Mouse (Mus musculus) C2C12 (cell line): Measurements from ENCODE around the gene Btaf1. TPM values are rescaled to one million over a fixed set of nuclear protein-coding genes. Genes with fewer than 3 reads are reported as not detected.

Source experiments
- H3K27me3 ChIP-seq: one replicate; pipeline ENCODE4 v1.6.1; 2011; ENCODE audit not compliant: control insufficient read depth, insufficient read depth, insufficient read length
- H3K36me3 ChIP-seq: one replicate; pipeline ENCODE4 v1.6.1; 2011; ENCODE audit not compliant: control insufficient read depth, insufficient read depth
- H3K4me3 ChIP-seq: one replicate; pipeline ENCODE4 v1.5.1; 2011; ENCODE audit warnings: mild to moderate bottlenecking, control low read depth; ENCODE audit not compliant: poor library complexity, insufficient read depth, severe bottlenecking
- H3K79me2 ChIP-seq: one replicate; pipeline ENCODE4 v1.6.1; 2011; ENCODE audit not compliant: control insufficient read depth, insufficient read depth
- H3K79me3 ChIP-seq: one replicate; pipeline ENCODE4 v1.6.1; 2011; ENCODE audit warnings: low read depth, control low read depth
- H3ac ChIP-seq: one replicate; pipeline ENCODE3; 2011; ENCODE audit warnings: low read depth; ENCODE audit not compliant: control insufficient read depth, insufficient read length
- CEBPB ChIP-seq: IDR thresholded peaks from one replicate; pipeline ENCODE4 v1.6.1; 2011; ENCODE audit warnings: low read depth, mild to moderate bottlenecking, control low read depth, moderate library complexity
- CTCF ChIP-seq: IDR thresholded peaks from one replicate; pipeline ENCODE4 v1.5.1; 2011; ENCODE audit not compliant: control insufficient read depth, insufficient read depth, insufficient read length
- FOSL1 ChIP-seq: IDR thresholded peaks from one replicate; pipeline ENCODE4 v1.8.0; 2011; ENCODE audit warnings: mild to moderate bottlenecking, low read length; ENCODE audit not compliant: poor library complexity, insufficient read depth, severe bottlenecking
- MAX ChIP-seq: IDR thresholded peaks from one replicate; pipeline ENCODE4 v1.6.1; 2011; ENCODE audit warnings: mild to moderate bottlenecking, control low read depth
- MYOD1 ChIP-seq: IDR thresholded peaks from one replicate; pipeline ENCODE4 v1.6.1; 2011; ENCODE audit warnings: low read depth; ENCODE audit not compliant: control insufficient read depth, insufficient read length
- MYOG ChIP-seq: IDR thresholded peaks from one replicate; pipeline ENCODE4 v1.6.1; 2011; ENCODE audit not compliant: control insufficient read depth, insufficient read length; ENCODE audit errors: extremely low read depth
- USF1 ChIP-seq: IDR thresholded peaks from one replicate; pipeline ENCODE4 v1.6.1; 2011; ENCODE audit warnings: low read depth, mild to moderate bottlenecking, control low read depth, moderate library complexity
- polyA plus RNA-seq: library from polyadenylated mRNA; unstranded; fragments of >200 nt; fragmentation: generic; extraction: Trizol; gene quantifications from one replicate; pipeline ENCODE4 v1.2.1, GENCODE M21; 2012; ENCODE audit warnings: missing spikeins

Gene Btaf1
- polyA plus RNA-seq, 1 experiment: 5.3 TPM

GRCm38 (mm10) chr19:36887706-36888105 is 38.2 kb upstream of the Btaf1 start:
- no peaks in the 10 kb centered on the region for H3K79me2 ChIP-seq
- no peak overlapping the region for H3K4me3 ChIP-seq
- H3ac ChIP-seq: no peak overlapping the region
- peaks cover 94% of the 10 kb centered on the region for H3K36me3 ChIP-seq
- H3K27me3 ChIP-seq: no peaks in the 10 kb centered on the region
- no peaks in the 10 kb centered on the region for H3K79me3 ChIP-seq
- no peak for TF ChIP-seq CTCF
- no peak for TF ChIP-seq FOSL1
- TF ChIP-seq CEBPB: no peak
- no peak for TF ChIP-seq MYOD1
- no peak for TF ChIP-seq MAX
- no peak for TF ChIP-seq MYOG
- no peak for TF ChIP-seq USF1

- H3K27me3 ChIP-seq: no peaks in the 10 kb centered on the region
- H3K36me3 ChIP-seq: peaks cover 75% of the 10 kb centered on the region
- H3K79me3 ChIP-seq: no peaks in the 10 kb centered on the region
- TF ChIP-seq MYOD1: no peak
- no peak for TF ChIP-seq MYOG
- TF ChIP-seq USF1: no peak
- TF ChIP-seq MAX: no peak
- H3K4me3 ChIP-seq: no peak overlapping the region
- H3ac ChIP-seq: no peak overlapping the region
- H3K79me2 ChIP-seq: no peaks in the 10 kb centered on the region
Measured at GRCm38 (mm10) chr19:36891746-36892145, 34.1 kb upstream of the Btaf1 start.

- no peak for TF ChIP-seq USF1
- no peak for TF ChIP-seq CEBPB
- TF ChIP-seq MYOG: no peak
- Histone ChIP-seq H3K36me3 (peaks cover 30% of the 10 kb centered on the region), H3K4me3 (no peak overlapping the region), H3K79me3 (no peaks in the 10 kb centered on the region), H3K27me3 (no peaks in the 10 kb centered on the region), H3K79me2 (no peaks in the 10 kb centered on the region), H3ac (no peak overlapping the region)
Measured at GRCm38 (mm10) chr19:36896791-36897569, 28.9 kb upstream of the Btaf1 start.

GRCm38 (mm10) chr19:36897778-36898177 is 28.1 kb upstream of the Btaf1 start:
- TF ChIP-seq CEBPB: no peak
- no peak for TF ChIP-seq CTCF
- TF ChIP-seq FOSL1: no peak
- no peak for TF ChIP-seq MYOG
- TF ChIP-seq MYOD1: no peak
- TF ChIP-seq USF1: no peak
- TF ChIP-seq MAX: no peak

GRCm38 (mm10) chr19:36903377-36903776 is 22.5 kb upstream of the Btaf1 start:
- Histone ChIP-seq H3K36me3 (no peaks in the 10 kb centered on the region), H3K79me3 (no peaks in the 10 kb centered on the region), H3K79me2 (no peaks in the 10 kb centered on the region), H3K4me3 (no peak overlapping the region), H3ac (no peak overlapping the region), H3K27me3 (no peaks in the 10 kb centered on the region)
- TF ChIP-seq MAX (no peak), FOSL1 (no peak), MYOD1 (no peak), CTCF (no peak), MYOG (no peak), CEBPB (no peak), USF1 (no peak)

More at GRCm38 (mm10) chr19:36897778-36898177, 28.1 kb upstream of the Btaf1 start:
- Histone ChIP-seq H3K79me3 (no peaks in the 10 kb centered on the region), H3K36me3 (peaks cover 22% of the 10 kb centered on the region), H3K79me2 (no peaks in the 10 kb centered on the region), H3ac (no peak overlapping the region), H3K4me3 (no peak overlapping the region), H3K27me3 (no peaks in the 10 kb centered on the region)

GRCm38 (mm10) chr19:36904211-36905007 is 21.5 kb upstream of the Btaf1 start:
- TF ChIP-seq MYOG: no peak
- no peak for TF ChIP-seq MAX
- no peak for TF ChIP-seq MYOD1
- TF ChIP-seq USF1: no peak
- no peak for TF ChIP-seq CTCF
- TF ChIP-seq CEBPB: no peak
- TF ChIP-seq FOSL1: no peak
- no peak overlapping the region for H3K4me3 ChIP-seq

More at GRCm38 (mm10) chr19:36904211-36905007, 21.5 kb upstream of the Btaf1 start:
- Histone ChIP-seq H3K79me2 (no peaks in the 10 kb centered on the region), H3K27me3 (no peaks in the 10 kb centered on the region), H3K36me3 (no peaks in the 10 kb centered on the region), H3K79me3 (no peaks in the 10 kb centered on the region), H3ac (no peak overlapping the region)
